Mouse (Mus musculus) intestine, postnatal 0 days (tissue): ENCODE measurements at regions not wholly inside any gene's neighbourhood (a gene's known extent, or its start where the extent isn't known, plus 50 kb on each side); places are given as distances from the start of the nearest gene placed in this dataset.

Experiments
- ATAC-seq: fragments of 200-750 bp; cut with Nextera tagmentation; 2 replicates; pipeline ENCODE4 v1.8.0; 2017; ENCODE audit warnings: mild to moderate bottlenecking, moderate TSS enrichment, moderate library complexity
- H3K27ac ChIP-seq: fragments of 300-500 bp; sonication (generic); 2 replicates; pipeline ENCODE4 v1.5.1; 2014; ENCODE audit warnings: mild to moderate bottlenecking, low read depth, low read length, moderate library complexity
- H3K27me3 ChIP-seq: fragments of 300-500 bp; sonication (generic); replicated peaks from 2 replicates; pipeline ENCODE4 v1.6.1; 2014; ENCODE audit warnings: low read length, mixed read lengths; ENCODE audit not compliant: control insufficient read depth, insufficient read depth
- H3K36me3 ChIP-seq: fragments of 300-500 bp; sonication (generic); 2 replicates; pipeline ENCODE4 v1.6.1; 2014; ENCODE audit warnings: mild to moderate bottlenecking, moderate library complexity; ENCODE audit not compliant: control insufficient read depth, insufficient read depth
- H3K4me1 ChIP-seq: fragments of 300-500 bp; sonication (generic); replicated peaks from 2 replicates; pipeline ENCODE4 v1.6.1; 2014; ENCODE audit warnings: antibody characterized with exemption, low read length, mixed read lengths; ENCODE audit not compliant: control insufficient read depth, insufficient read depth
- H3K4me2 ChIP-seq: fragments of 300-500 bp; sonication (generic); replicated peaks from 2 replicates; pipeline ENCODE4 v1.6.1; 2014; ENCODE audit warnings: low read depth, mild to moderate bottlenecking, moderate library complexity
- H3K4me3 ChIP-seq: fragments of 300-500 bp; sonication (generic); 2 replicates; pipeline ENCODE4 v1.5.1; 2014; ENCODE audit warnings: low read depth, low read length
- H3K9ac ChIP-seq: fragments of 300-500 bp; sonication (generic); 2 replicates; pipeline ENCODE4 v1.6.1; 2014; ENCODE audit warnings: mild to moderate bottlenecking, low read depth, low read length
- H3K9me3 ChIP-seq: fragments of 300-500 bp; sonication (generic); 2 replicates; pipeline ENCODE4 v1.6.1; 2016; ENCODE audit warnings: mixed run types; ENCODE audit not compliant: control insufficient read depth
- CTCF ChIP-seq: sonication (generic); IDR thresholded peaks from 2 replicates; pipeline ENCODE4 v1.5.1; 2016; ENCODE audit warnings: low read depth, mild to moderate bottlenecking, control low read depth, antibody characterized with exemption, moderate library complexity
- WGBS: fragments of 180-500 bp; shearing (Covaris S2); extraction: QIAGEN DNeasy Blood & Tissue Kit; methylation state at CpG from one replicate; pipeline ENCODE4 v1.1.7; 2014; 5-methylcytosine and 5-hydroxymethylcytosine counted together

GRCm38 (mm10) chrX:11821880-11822768 is 338.0 kb downstream of the Bcor start:
- H3K27ac ChIP-seq: no peak overlapping the region
- no peaks in the 10 kb centered on the region for H3K4me1 ChIP-seq
- no peaks in the 10 kb centered on the region for H3K9me3 ChIP-seq
- TF ChIP-seq CTCF: no peak
- ATAC-seq: no peak
- WGBS: 74% methylated on average over 16 of the region's 16 CpGs
- H3K36me3 ChIP-seq: no peaks in the 10 kb centered on the region
- no peak overlapping the region for H3K4me3 ChIP-seq
- no peak overlapping the region for H3K4me2 ChIP-seq
- H3K9ac ChIP-seq: no peak overlapping the region
- no peaks in the 10 kb centered on the region for H3K27me3 ChIP-seq

GRCm38 (mm10) chrX:11825948-11826347 is 334.2 kb downstream of the Bcor start:
- H3K4me3 ChIP-seq: no peak overlapping the region
- H3K9ac ChIP-seq: no peak overlapping the region
- no peak for ATAC-seq
- no peaks in the 10 kb centered on the region for H3K36me3 ChIP-seq
- H3K4me1 ChIP-seq: no peaks in the 10 kb centered on the region
- no peaks in the 10 kb centered on the region for H3K27me3 ChIP-seq
- no peak for TF ChIP-seq CTCF
- H3K27ac ChIP-seq: no peak overlapping the region
- WGBS: 80% methylated on average over 1 of the region's 1 CpGs
- no peak overlapping the region for H3K4me2 ChIP-seq
- no peaks in the 10 kb centered on the region for H3K9me3 ChIP-seq

DNA sequence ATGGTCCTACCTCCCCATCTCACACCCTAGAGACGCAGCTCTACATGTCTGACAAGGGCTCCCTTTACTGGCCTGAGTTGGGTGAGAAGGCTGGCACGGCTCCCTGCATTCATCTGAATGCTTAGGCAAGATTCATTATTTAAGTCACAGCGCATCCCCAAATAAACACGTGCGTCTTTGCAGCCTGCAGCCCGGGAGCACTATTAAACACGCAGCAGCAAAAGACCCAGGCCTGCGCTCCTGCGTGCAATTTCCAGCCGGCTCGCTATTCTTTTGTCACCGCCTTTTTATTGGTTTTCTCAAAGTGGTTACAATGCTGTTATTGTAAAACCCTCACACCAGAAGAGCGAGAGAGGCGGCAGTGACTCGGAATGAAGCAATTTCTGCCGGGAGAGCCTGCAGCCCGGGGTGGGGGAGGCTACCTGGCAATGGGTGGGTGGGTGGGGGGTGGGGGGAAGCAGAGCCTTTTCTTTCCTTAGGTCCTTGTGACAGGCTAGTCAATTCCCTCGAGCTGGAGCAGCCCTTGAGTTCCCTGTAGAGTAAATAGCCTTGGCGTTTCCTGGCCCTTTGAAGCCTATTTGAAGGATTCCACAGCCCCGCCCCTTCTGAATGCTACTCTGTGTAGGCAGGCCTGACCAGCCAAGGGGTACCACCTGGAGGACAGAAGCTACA is 333.3 kb downstream of the Bcor start:
- Histone ChIP-seq H3K4me1 (no peaks in the 10 kb centered on the region), H3K27me3 (no peaks in the 10 kb centered on the region), H3K4me3 (no peak overlapping the region), H3K4me2 (0 out of 2 replicates have a peak overlapping the region, but pooled peaks have one; percentile 6), H3K9ac (no peak overlapping the region), H3K9me3 (no peaks in the 10 kb centered on the region), H3K27ac (no peak overlapping the region), H3K36me3 (no peaks in the 10 kb centered on the region)
- no peak for TF ChIP-seq CTCF
- ATAC-seq: no peak
- 23% methylated on average over 20 of the region's 20 CpGs for WGBS

- Histone ChIP-seq H3K36me3 (no peaks in the 10 kb centered on the region), H3K27ac (no peak overlapping the region), H3K9ac (no peak overlapping the region), H3K9me3 (no peaks in the 10 kb centered on the region), H3K27me3 (no peaks in the 10 kb centered on the region), H3K4me3 (no peak overlapping the region), H3K4me2 (no peak overlapping the region), H3K4me1 (no peaks in the 10 kb centered on the region)
- 77% methylated on average over 12 of the region's 12 CpGs for WGBS
- no peak for ATAC-seq
- TF ChIP-seq CTCF: no peak
Observed at GRCm38 (mm10) chrX:11829411-11830002, 330.6 kb downstream of the Bcor start.

DNA sequence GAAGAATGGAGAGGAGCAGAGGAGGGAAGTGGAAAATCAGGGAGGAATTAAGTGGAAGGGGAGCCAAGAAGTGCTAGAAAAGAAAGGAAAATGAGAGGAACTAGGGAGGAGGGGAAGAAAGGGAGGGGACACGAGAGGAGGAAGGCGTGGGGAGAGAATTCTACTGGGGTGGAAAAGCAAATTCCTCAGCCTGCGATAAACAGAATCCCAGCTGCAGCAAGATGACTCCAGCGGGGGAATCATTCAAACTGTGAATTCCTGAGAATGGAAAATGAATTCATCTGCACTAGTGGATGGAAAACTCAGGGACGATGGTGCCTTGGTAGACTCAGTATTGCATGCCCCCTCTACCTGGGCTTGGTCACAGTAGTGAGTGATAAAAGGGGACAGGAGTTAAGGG is 322.6 kb downstream of the Bcor start:
- Histone ChIP-seq H3K4me1 (no peaks in the 10 kb centered on the region), H3K27ac (no peak overlapping the region), H3K9ac (no peak overlapping the region), H3K4me2 (no peak overlapping the region), H3K27me3 (no peaks in the 10 kb centered on the region), H3K36me3 (no peaks in the 10 kb centered on the region), H3K9me3 (no peaks in the 10 kb centered on the region), H3K4me3 (no peak overlapping the region)
- no peak for ATAC-seq
- 49% methylated on average over 5 of the region's 5 CpGs for WGBS
- TF ChIP-seq CTCF: no peak

GRCm38 (mm10) chrX:11839665-11840245 is 320.4 kb downstream of the Bcor start:
- Histone ChIP-seq H3K9me3 (no peaks in the 10 kb centered on the region), H3K27ac (no peak overlapping the region), H3K36me3 (no peaks in the 10 kb centered on the region), H3K4me3 (no peak overlapping the region), H3K4me2 (no peak overlapping the region), H3K27me3 (no peaks in the 10 kb centered on the region), H3K9ac (no peak overlapping the region), H3K4me1 (no peaks in the 10 kb centered on the region)
- TF ChIP-seq CTCF: no peak
- ATAC-seq: no peak
- WGBS: 69% methylated on average over 12 of the region's 12 CpGs
